Mouse (Mus musculus) colon, adult 2 months (tissue): ENCODE results near the gene Olfr1211. TPM values are rescaled to one million over a fixed set of nuclear protein-coding genes. Genes with fewer than 3 reads are reported as not detected.

Experiments used
- polyA plus RNA-seq: library from polyadenylated mRNA; depleted of rRNA; stranded (reverse); fragments of >200 nt; gene quantifications from 2 replicates; pipeline ENCODE4 v1.2.3, GENCODE M21; 2012; rRNA removed

The Olfr1211 gene
- polyA plus RNA-seq: not detected in 2 replicates

GRCm38 (mm10) chr2:88938011-88938410 lies at the start of gene Olfr1211:
Olfr1211 (minus strand) TSS chr2:88938111.

DNA sequence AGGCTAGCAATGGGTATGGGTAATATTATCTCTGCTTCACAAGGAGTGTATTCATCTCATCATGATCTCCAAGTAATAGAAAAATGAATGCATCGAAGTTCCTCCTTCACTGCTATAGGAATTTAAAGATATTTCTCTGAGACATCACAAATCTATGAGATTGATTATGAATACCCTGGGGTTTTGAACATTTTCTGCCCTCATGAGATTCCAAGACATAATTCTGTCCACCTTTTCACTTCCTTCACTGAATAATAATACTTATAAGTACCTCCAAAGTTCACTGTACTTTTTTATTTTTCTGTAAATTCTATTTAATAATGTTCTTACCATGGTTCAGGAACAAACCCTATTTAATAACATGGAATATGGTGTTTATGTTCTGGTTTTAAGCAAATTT lies 42.3 kb upstream of the Olfr1211 start, which contains the start of gene Gm13762:
Gm13762 (minus strand) TSS at position 101 of the 400 bp plus-strand sequence.

DNA sequence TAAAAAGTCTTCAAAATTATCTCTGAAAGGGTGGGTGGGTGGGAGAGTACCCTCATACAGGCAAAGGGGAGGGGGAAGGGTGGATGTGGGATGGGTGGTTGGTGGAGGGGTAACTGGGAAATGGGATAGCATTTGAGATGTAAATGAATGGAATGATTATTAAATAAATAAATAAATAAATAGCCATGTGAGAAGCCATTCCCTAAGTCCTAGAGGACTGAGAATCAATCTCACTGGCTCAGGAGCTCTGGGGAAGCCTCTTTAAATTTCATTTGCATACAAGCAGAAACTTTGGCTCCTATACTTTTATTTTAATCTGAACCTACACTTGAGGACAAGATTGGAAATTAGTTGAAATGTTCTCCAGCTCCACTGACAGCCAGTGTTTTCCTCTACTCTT lies 15.8 kb upstream of the Olfr1211 start, which contains the start of gene Olfr1212:
Olfr1212 (plus strand) TSS at position 301 of the 400 bp plus-strand sequence.

DNA sequence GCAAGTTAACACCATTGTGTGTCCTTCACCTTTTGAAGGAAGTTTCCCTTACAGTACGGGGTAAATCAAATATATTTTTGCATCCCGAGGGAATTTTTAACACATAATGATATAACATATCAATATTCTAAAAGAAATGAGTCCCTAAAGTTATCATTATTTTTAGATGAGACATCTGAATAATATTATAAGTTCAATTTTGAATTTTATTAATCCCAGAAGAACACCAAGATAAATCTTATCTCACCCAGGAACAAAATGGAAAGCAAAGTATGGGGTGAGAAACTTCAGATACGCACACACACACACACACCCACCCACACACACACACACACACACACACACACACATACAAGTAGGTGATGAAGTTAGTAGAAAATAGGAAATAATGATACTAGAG lies 22.9 kb downstream of the Olfr1211 start, which contains the start of gene Olfr1209:
Olfr1209 (minus strand) TSS at position 101 of the 400 bp plus-strand sequence.

GRCm38 (mm10) chr2:88902211-88902610 lies 35.7 kb downstream of the Olfr1211 start, which contains the start of gene Olfr1208:
Olfr1208 (minus strand) TSS chr2:88902311.

Other genes with a start within 250 kb of the Olfr1211 start
- not detected in 2 replicates for gene Olfr1195, start 248.9 kb downstream of the Olfr1211 start, polyA plus RNA-seq
- gene Olfr1196, start 233.5 kb downstream of the Olfr1211 start, polyA plus RNA-seq: not detected in 2 replicates
- not detected in 2 replicates for gene Olfr1197, start 205.7 kb downstream of the Olfr1211 start, polyA plus RNA-seq
- not detected in 2 replicates for gene Olfr1198, start 186.7 kb downstream of the Olfr1211 start, polyA plus RNA-seq
- gene Olfr1199, start 177.6 kb downstream of the Olfr1211 start, polyA plus RNA-seq: not detected in 2 replicates
- gene Olfr1200, start 167.6 kb downstream of the Olfr1211 start, polyA plus RNA-seq: not detected in 2 replicates
- gene Olfr1201, start 145.1 kb downstream of the Olfr1211 start, polyA plus RNA-seq: not detected in 2 replicates
- not detected in 2 replicates for gene Olfr1202, start 123.6 kb downstream of the Olfr1211 start, polyA plus RNA-seq
- not detected in 2 replicates for gene Olfr1205, start 108.4 kb downstream of the Olfr1211 start, polyA plus RNA-seq
- not detected in 2 replicates for gene Olfr1204, start 88.8 kb downstream of the Olfr1211 start, polyA plus RNA-seq
- gene Olfr1206, start 74.9 kb downstream of the Olfr1211 start, polyA plus RNA-seq: not detected in 2 replicates
- not detected in 2 replicates for gene Olfr1208, start 35.8 kb downstream of the Olfr1211 start, polyA plus RNA-seq
- not detected in 2 replicates for gene Olfr1209, start 23.0 kb downstream of the Olfr1211 start, polyA plus RNA-seq
- not detected in 2 replicates for gene Olfr1212, start 15.9 kb upstream of the Olfr1211 start, polyA plus RNA-seq
- not detected in 2 replicates for gene Gm13762, start 42.2 kb upstream of the Olfr1211 start, polyA plus RNA-seq
- gene Olfr1214, start 54.5 kb upstream of the Olfr1211 start, polyA plus RNA-seq: not detected in 2 replicates
- gene Olfr1215, start 68.9 kb upstream of the Olfr1211 start, polyA plus RNA-seq: not detected in 2 replicates
- not detected in 2 replicates for gene Olfr1216, start 80.2 kb upstream of the Olfr1211 start, polyA plus RNA-seq
- gene Olfr1217, start 94.0 kb upstream of the Olfr1211 start, polyA plus RNA-seq: not detected in 2 replicates
- not detected in 2 replicates for gene Olfr1218, start 123.1 kb upstream of the Olfr1211 start, polyA plus RNA-seq
- not detected in 2 replicates for gene Olfr1219, start 145.4 kb upstream of the Olfr1211 start, polyA plus RNA-seq
- not detected in 2 replicates for gene Olfr1220, start 168.7 kb upstream of the Olfr1211 start, polyA plus RNA-seq
- gene Olfr1221, start 179.2 kb upstream of the Olfr1211 start, polyA plus RNA-seq: not detected in 2 replicates
- gene Olfr1222, start 194.9 kb upstream of the Olfr1211 start, polyA plus RNA-seq: not detected in 2 replicates
- not detected in 2 replicates for gene Olfr1223, start 213.4 kb upstream of the Olfr1211 start, polyA plus RNA-seq
- not detected in 2 replicates for gene Olfr1224-ps1, start 226.0 kb upstream of the Olfr1211 start, polyA plus RNA-seq
- gene Olfr1225, start 236.6 kb upstream of the Olfr1211 start, polyA plus RNA-seq: not detected in 2 replicates